Mouse (Mus musculus) left cerebral cortex, postnatal 14 days (tissue): ENCODE measurements around the gene Prkag2. TPM values are rescaled to one million over a fixed set of nuclear protein-coding genes. Genes with fewer than 3 reads are reported as not detected.

Source experiments
- DNase-seq, 2 experiments: peaks; one replicate each; pipeline ENCODE4 v3.0.0; 2021 to 2022; ENCODE audit warnings: low spot score in 2 of 2, mixed read lengths in 1 of 2
- intact Hi-C: fragments of 180-260 bp; cut with DNase I; formaldehyde crosslinking; loops from one replicate; pipeline ENCODE4 v1.15.1; 2025
- long read RNA-seq, 2 experiments: library from polyadenylated mRNA; stranded (forward); transcript quantifications; one replicate each; pipeline ENCODE4 v2.0.0; 2021
- total RNA-seq, 2 experiments: library from RNA; stranded (reverse); gene quantifications; 2 replicates each; pipeline ENCODE4 v1.2.3; 2021

The Prkag2 gene
- total RNA-seq: 100 to 1,000 TPM in 1 of 2 experiments, 10 to 100 TPM in 1; 99.4 to 104 TPM
- long read RNA-seq, experiment 1, transcript Prkag2-203 (12 exons, 2,205 nt): major isoform, 31 of 57 reads
- long read RNA-seq, experiment 1, partial matches to known transcripts: 9 of 57 reads
- long read RNA-seq, experiment 1, other reads (novel, unspliced or antisense): 13 of 57 reads
- long read RNA-seq, experiment 2, transcript Prkag2-203 (12 exons, 2,205 nt): major isoform, 25 of 61 reads
- long read RNA-seq, experiment 2, partial matches to known transcripts: 17 of 61 reads
- long read RNA-seq, experiment 2, other reads (novel, unspliced or antisense): 13 of 61 reads

- no peak for DNase-seq
- intact Hi-C loops: loop anchor here (5.0 kb wide), 1 partner anchor 62 kb away; no protein-coding TSS in a partner anchor
Measured at GRCm38 (mm10) chr5:25100516-25101125, at the start of gene Prkag2. Prkag2 (minus strand) TSS chr5:25100642.

GRCm38 (mm10) chr5:25149331-25149965 lies 49.0 kb upstream of the Prkag2 start:
- intact Hi-C loops: no loop called here
- DNase-seq: no peak

- intact Hi-C loops: no loop called here
Measured at GRCm38 (mm10) chr5:25146705-25147104, 46.3 kb upstream of the Prkag2 start.

GRCm38 (mm10) chr5:25127865-25128264 lies 27.4 kb upstream of the Prkag2 start:
- no peak for DNase-seq
- intact Hi-C loops: no loop called here

More at GRCm38 (mm10) chr5:25146705-25147104, 46.3 kb upstream of the Prkag2 start:
- no peak for DNase-seq

- intact Hi-C loops: no loop called here
- no peak for DNase-seq
Measured at GRCm38 (mm10) chr5:25125884-25126560, 25.6 kb upstream of the Prkag2 start.

- intact Hi-C loops: no loop called here
- no peak for DNase-seq
Measured at GRCm38 (mm10) chr5:25122534-25122933, 22.1 kb upstream of the Prkag2 start.

GRCm38 (mm10) chr5:25119148-25119547 lies 18.7 kb upstream of the Prkag2 start:
- DNase-seq: peak; percentile 47 to 64
- intact Hi-C loops: no loop called here

- intact Hi-C loops: no loop called here
- peak; percentile 72 to 90 for DNase-seq
Measured at GRCm38 (mm10) chr5:25115997-25116396, 15.6 kb upstream of the Prkag2 start.

- no peak for DNase-seq
- intact Hi-C loops: no loop called here
Measured at GRCm38 (mm10) chr5:25115216-25115615, 14.8 kb upstream of the Prkag2 start.

GRCm38 (mm10) chr5:25114110-25114509 lies 13.7 kb upstream of the Prkag2 start:
- DNase-seq: no peak

GRCm38 (mm10) chr5:25110314-25110713 lies 9.9 kb upstream of the Prkag2 start:
- intact Hi-C loops: no loop called here
- DNase-seq: no peak

More at GRCm38 (mm10) chr5:25114110-25114509, 13.7 kb upstream of the Prkag2 start:
- intact Hi-C loops: no loop called here

GRCm38 (mm10) chr5:25105748-25106147 lies 5.3 kb upstream of the Prkag2 start:
- intact Hi-C loops: no loop called here
- no peak for DNase-seq

GRCm38 (mm10) chr5:25101126-25101523 lies 683 bp upstream of the Prkag2 start:
- no peak for DNase-seq
- intact Hi-C loops: loop anchor here (5.0 kb wide), 1 partner anchor 61 kb away; no protein-coding TSS in a partner anchor

GRCm38 (mm10) chr5:25100157-25100515 lies 306 bp downstream of the Prkag2 start:
- no peak for DNase-seq
- intact Hi-C loops: loop anchor here (5.0 kb wide), 1 partner anchor 62 kb away; no protein-coding TSS in a partner anchor

- intact Hi-C loops: loop anchor here (5.0 kb wide), 1 partner anchor 63 kb away; no protein-coding TSS in a partner anchor
Measured at GRCm38 (mm10) chr5:25099367-25100156, 880 bp downstream of the Prkag2 start.

GRCm38 (mm10) chr5:25097891-25098290 lies 2.6 kb downstream of the Prkag2 start:
- intact Hi-C loops: no loop called here
- DNase-seq: no peak

More at GRCm38 (mm10) chr5:25099367-25100156, 880 bp downstream of the Prkag2 start:
- DNase-seq: peak in 1 of 2 experiments; percentile 46

- DNase-seq: no peak
- intact Hi-C loops: no loop called here
Measured at GRCm38 (mm10) chr5:25096431-25096830, 4.0 kb downstream of the Prkag2 start.

- no peak for DNase-seq
Measured at GRCm38 (mm10) chr5:25092630-25093245, 7.7 kb downstream of the Prkag2 start.

More at GRCm38 (mm10) chr5:25092630-25093245, 7.7 kb downstream of the Prkag2 start:
- intact Hi-C loops: no loop called here
